Mouse (Mus musculus): ENCODE data around the gene Wasf3. TPM values are rescaled to one million over a fixed set of nuclear protein-coding genes. Genes with fewer than 3 reads are reported as not detected.
"Not testable (repeated sequence)": the region's sequence is repeated elsewhere in the genome, so short reads cannot be mapped to it uniquely, and the experiment has no call there.

Wasf3 gene
- polyA plus RNA-seq, 1 experiment, result 5.3 TPM

- Histone ChIP-seq H3K4me1 (ENCODE audit: control insufficient read depth, insufficient read depth, low read length) (no peaks in the 10 kb centered on the region), H3K36me3 (ENCODE audit: control insufficient read depth, insufficient read depth, low read length) (no peaks in the 10 kb centered on the region), H3K27ac (ENCODE audit: control insufficient read depth, insufficient read depth, low read depth, low read length) (no peak overlapping the region), H3K4me3 (ENCODE audit: control insufficient read depth, low read depth, low read length) (no peak overlapping the region), H3K27me3 (ENCODE audit: control insufficient read depth, insufficient read depth, low read length) (no peaks in the 10 kb centered on the region)
- TF ChIP-seq POLR2A (IDR thresholded peaks at IDR 0.05; ENCODE audit: control insufficient read depth, low read depth, low read length), result no peak
- no peak for TF ChIP-seq CTCF (IDR thresholded peaks at IDR 0.05; ENCODE audit: control insufficient read depth, insufficient read depth, insufficient replicate concordance, low read depth, low read length)
Observed at GRCm38 (mm10) chr5:146398386-146399115, 13.8 kb downstream of the Wasf3 start.

GRCm38 (mm10) chr5:146401012-146401411, 16.2 kb downstream of the Wasf3 start:
- not testable (repeated sequence) for H3K4me1 ChIP-seq (ENCODE audit: control insufficient read depth, insufficient read depth, low read length); H3K4me3 ChIP-seq (ENCODE audit: control insufficient read depth, low read depth, low read length); H3K27ac ChIP-seq (ENCODE audit: control insufficient read depth, insufficient read depth, low read depth, low read length); H3K27me3 ChIP-seq (ENCODE audit: control insufficient read depth, insufficient read depth, low read length); H3K36me3 ChIP-seq (ENCODE audit: control insufficient read depth, insufficient read depth, low read length)

- H3K27me3 ChIP-seq (ENCODE audit: control insufficient read depth, insufficient read depth, low read length), result no peaks in the 10 kb centered on the region
- no peak overlapping the region for H3K27ac ChIP-seq (ENCODE audit: control insufficient read depth, insufficient read depth, low read depth, low read length)
- no peak overlapping the region for H3K4me3 ChIP-seq (ENCODE audit: control insufficient read depth, low read depth, low read length)
- no peaks in the 10 kb centered on the region for H3K4me1 ChIP-seq (ENCODE audit: control insufficient read depth, insufficient read depth, low read length)
- H3K36me3 ChIP-seq (ENCODE audit: control insufficient read depth, insufficient read depth, low read length), result no peaks in the 10 kb centered on the region
- TF ChIP-seq CTCF (IDR thresholded peaks at IDR 0.05; ENCODE audit: control insufficient read depth, insufficient read depth, insufficient replicate concordance, low read depth, low read length) (no peak), POLR2A (IDR thresholded peaks at IDR 0.05; ENCODE audit: control insufficient read depth, low read depth, low read length) (no peak)
Observed at GRCm38 (mm10) chr5:146402311-146402710, 17.5 kb downstream of the Wasf3 start.

GRCm38 (mm10) chr5:146403923-146404322, 19.1 kb downstream of the Wasf3 start:
- Histone ChIP-seq H3K4me3 (ENCODE audit: control insufficient read depth, low read depth, low read length) (no peak overlapping the region), H3K27me3 (ENCODE audit: control insufficient read depth, insufficient read depth, low read length) (no peaks in the 10 kb centered on the region), H3K36me3 (ENCODE audit: control insufficient read depth, insufficient read depth, low read length) (no peaks in the 10 kb centered on the region), H3K27ac (ENCODE audit: control insufficient read depth, insufficient read depth, low read depth, low read length) (no peak overlapping the region), H3K4me1 (ENCODE audit: control insufficient read depth, insufficient read depth, low read length) (no peaks in the 10 kb centered on the region)
- TF ChIP-seq CTCF (IDR thresholded peaks at IDR 0.05; ENCODE audit: control insufficient read depth, insufficient read depth, insufficient replicate concordance, low read depth, low read length) (no peak), POLR2A (IDR thresholded peaks at IDR 0.05; ENCODE audit: control insufficient read depth, low read depth, low read length) (no peak)

GRCm38 (mm10) chr5:146406133-146406532, 21.3 kb downstream of the Wasf3 start:
- no peaks in the 10 kb centered on the region for H3K27me3 ChIP-seq (ENCODE audit: control insufficient read depth, insufficient read depth, low read length)
- TF ChIP-seq POLR2A (IDR thresholded peaks at IDR 0.05; ENCODE audit: control insufficient read depth, low read depth, low read length) (no peak), CTCF (IDR thresholded peaks at IDR 0.05; ENCODE audit: control insufficient read depth, insufficient read depth, insufficient replicate concordance, low read depth, low read length) (no peak)
- no peak overlapping the region for H3K27ac ChIP-seq (ENCODE audit: control insufficient read depth, insufficient read depth, low read depth, low read length)
- no peak overlapping the region for H3K4me3 ChIP-seq (ENCODE audit: control insufficient read depth, low read depth, low read length)
- H3K4me1 ChIP-seq (ENCODE audit: control insufficient read depth, insufficient read depth, low read length), result no peaks in the 10 kb centered on the region
- H3K36me3 ChIP-seq (ENCODE audit: control insufficient read depth, insufficient read depth, low read length), result no peaks in the 10 kb centered on the region

- H3K27ac ChIP-seq (ENCODE audit: control insufficient read depth, insufficient read depth, low read depth, low read length), result no peak overlapping the region
- H3K4me3 ChIP-seq (ENCODE audit: control insufficient read depth, low read depth, low read length), result no peak overlapping the region
- H3K27me3 ChIP-seq (ENCODE audit: control insufficient read depth, insufficient read depth, low read length), result no peaks in the 10 kb centered on the region
- TF ChIP-seq CTCF (IDR thresholded peaks at IDR 0.05; ENCODE audit: control insufficient read depth, insufficient read depth, insufficient replicate concordance, low read depth, low read length) (no peak), POLR2A (IDR thresholded peaks at IDR 0.05; ENCODE audit: control insufficient read depth, low read depth, low read length) (no peak)
- no peaks in the 10 kb centered on the region for H3K4me1 ChIP-seq (ENCODE audit: control insufficient read depth, insufficient read depth, low read length)
- H3K36me3 ChIP-seq (ENCODE audit: control insufficient read depth, insufficient read depth, low read length), result no peaks in the 10 kb centered on the region
Observed at GRCm38 (mm10) chr5:146407791-146408190, 23.0 kb downstream of the Wasf3 start.

- no peak overlapping the region for H3K27ac ChIP-seq (ENCODE audit: control insufficient read depth, insufficient read depth, low read depth, low read length)
- no peaks in the 10 kb centered on the region for H3K36me3 ChIP-seq (ENCODE audit: control insufficient read depth, insufficient read depth, low read length)
- no peak for TF ChIP-seq CTCF (IDR thresholded peaks at IDR 0.05; ENCODE audit: control insufficient read depth, insufficient read depth, insufficient replicate concordance, low read depth, low read length)
- no peaks in the 10 kb centered on the region for H3K4me1 ChIP-seq (ENCODE audit: control insufficient read depth, insufficient read depth, low read length)
- no peak overlapping the region for H3K4me3 ChIP-seq (ENCODE audit: control insufficient read depth, low read depth, low read length)
- H3K27me3 ChIP-seq (ENCODE audit: control insufficient read depth, insufficient read depth, low read length), result no peaks in the 10 kb centered on the region
Observed at GRCm38 (mm10) chr5:146408604-146409003, 23.8 kb downstream of the Wasf3 start.

GRCm38 (mm10) chr5:146410821-146411220, 26.0 kb downstream of the Wasf3 start:
- H3K27me3 ChIP-seq (ENCODE audit: control insufficient read depth, insufficient read depth, low read length), result no peaks in the 10 kb centered on the region
- no peak overlapping the region for H3K4me3 ChIP-seq (ENCODE audit: control insufficient read depth, low read depth, low read length)
- H3K27ac ChIP-seq (ENCODE audit: control insufficient read depth, insufficient read depth, low read depth, low read length), result no peak overlapping the region
- TF ChIP-seq CTCF (IDR thresholded peaks at IDR 0.05; ENCODE audit: control insufficient read depth, insufficient read depth, insufficient replicate concordance, low read depth, low read length) (no peak), POLR2A (IDR thresholded peaks at IDR 0.05; ENCODE audit: control insufficient read depth, low read depth, low read length) (no peak)
- H3K4me1 ChIP-seq (ENCODE audit: control insufficient read depth, insufficient read depth, low read length), result no peaks in the 10 kb centered on the region
- H3K36me3 ChIP-seq (ENCODE audit: control insufficient read depth, insufficient read depth, low read length), result no peaks in the 10 kb centered on the region
